Mouse (Mus musculus) brain, embryonic 18.5 days (tissue): ENCODE measurements around the gene Arhgef15.

Experiments
- DNase-seq: peaks from one replicate; pipeline ENCODE4 v3.0.0-alpha.2; 2012; ENCODE audit warnings: low read depth, low spot score

The Arhgef15 gene

DNA sequence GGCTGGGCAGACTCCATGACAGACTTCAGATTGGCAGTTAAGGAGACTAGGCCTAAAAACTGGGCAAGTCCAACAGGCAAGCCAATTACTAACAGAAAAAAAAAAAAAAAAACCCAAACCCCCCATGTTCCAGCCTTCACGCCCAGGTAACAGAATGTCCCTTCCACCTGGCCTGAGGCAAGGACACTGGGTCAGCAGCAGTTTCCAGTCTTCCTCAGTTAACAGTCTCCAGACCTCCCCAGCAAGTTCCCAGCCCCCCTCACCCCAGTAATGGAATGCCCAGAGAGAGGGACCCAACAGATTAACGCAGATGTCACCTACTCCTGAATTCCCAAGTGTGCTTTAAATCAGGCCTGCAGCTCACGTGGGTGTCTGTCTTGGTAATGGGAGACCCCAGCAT, 34.1 kb downstream of the Arhgef15 start:
- DNase-seq = no peak

DNA sequence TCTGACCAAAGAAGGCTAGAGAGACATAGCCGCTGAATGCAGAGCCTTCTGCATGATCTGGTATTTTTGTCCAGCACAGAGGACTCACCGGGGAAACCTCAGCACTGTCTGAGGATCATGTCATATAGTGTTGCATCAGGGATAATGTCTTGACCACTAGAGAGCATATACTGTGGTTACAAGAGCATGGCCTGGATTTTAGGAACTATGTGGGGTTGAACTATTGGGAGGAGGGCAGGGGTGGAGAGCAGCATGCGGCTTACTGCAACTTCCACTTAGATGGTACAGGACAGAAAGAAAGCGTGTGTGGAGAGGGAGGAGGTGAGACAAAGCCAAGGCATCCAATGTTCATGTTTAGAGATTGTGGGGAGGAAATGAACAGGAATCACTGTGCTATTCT, 42.7 kb downstream of the Arhgef15 start:
- no peak for DNase-seq

DNA sequence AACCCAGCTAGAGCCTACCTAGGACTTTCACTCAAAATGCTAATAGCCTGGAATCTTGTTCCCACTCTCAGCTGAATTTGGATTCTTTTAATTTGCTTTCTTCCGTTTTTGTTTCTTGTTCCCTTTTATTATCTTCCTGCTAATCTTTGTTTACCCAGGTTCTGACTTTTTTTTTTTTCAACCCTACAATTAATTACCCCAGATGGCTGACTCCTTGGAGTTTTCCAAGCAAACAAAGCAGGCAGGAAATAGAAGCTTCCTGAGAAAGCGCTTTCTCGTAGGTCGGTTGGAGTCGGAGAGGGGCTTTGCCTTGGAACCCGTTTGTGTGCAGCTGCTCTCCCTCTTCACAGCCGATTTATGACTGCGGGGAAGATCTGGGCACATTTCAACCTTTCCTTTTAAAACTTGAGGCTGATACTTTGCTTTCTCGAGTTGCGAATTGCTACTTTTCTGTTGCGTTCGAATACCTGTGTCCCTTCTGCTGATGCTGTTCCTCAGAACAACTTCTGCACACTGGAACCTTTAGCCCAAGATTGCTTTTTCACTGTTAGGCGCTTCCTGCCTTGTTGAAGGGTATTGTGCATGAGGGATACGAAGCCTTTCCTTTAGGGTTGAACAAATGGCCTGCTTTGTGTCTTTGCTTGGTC, 45.6 kb downstream of the Arhgef15 start:
- DNase-seq = no peak

DNA sequence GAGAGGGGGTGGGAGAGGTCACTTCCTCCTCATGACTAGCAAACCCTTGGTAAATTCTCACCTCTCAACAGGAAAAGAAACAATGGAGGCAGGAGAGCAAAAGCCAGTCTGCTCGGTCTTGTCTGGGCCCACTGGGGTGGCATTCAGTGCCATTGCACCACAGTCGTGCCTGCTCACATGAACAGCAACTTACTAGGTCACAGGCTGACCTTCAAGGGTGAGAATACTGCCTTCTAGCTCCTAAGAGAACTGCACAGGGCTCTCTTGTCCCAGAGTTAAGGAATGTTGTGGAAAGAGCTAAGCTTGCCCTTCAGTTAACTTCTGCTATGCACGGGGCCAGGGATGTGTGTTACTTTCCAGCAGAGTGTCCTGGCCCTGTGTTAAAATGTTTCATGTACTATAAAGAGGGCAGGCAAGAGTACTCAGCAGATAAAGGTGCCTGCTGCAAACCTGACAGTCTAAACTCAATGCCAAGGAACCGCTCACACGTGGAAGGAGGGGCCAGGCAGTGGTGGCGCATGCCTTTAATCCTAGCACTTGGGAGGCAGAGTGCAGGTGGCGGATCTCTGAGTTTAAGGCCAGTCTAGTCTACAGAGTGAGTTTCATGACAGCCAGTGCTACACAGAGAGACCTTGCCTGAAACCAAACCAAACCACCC, 48.3 kb downstream of the Arhgef15 start:
- DNase-seq = no peak

DNA sequence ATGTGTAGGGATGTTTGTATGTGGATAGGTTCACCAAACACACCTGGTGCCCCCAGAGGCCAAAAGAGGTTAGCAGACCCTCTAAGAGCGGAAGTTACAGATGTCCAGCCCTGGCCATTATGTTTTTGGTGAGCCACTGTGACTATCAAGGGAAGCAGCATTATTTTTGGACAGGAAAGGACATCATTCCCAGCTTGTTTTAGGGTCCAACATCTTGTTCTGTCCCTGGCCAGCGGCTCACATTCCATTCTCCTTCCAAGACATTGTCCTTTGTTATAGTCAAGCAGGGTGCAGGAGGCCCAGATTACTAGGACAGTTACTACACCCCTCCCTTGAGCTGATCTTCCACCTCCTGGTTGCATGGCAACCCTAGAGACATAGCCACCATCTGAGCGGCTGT, 50.0 kb downstream of the Arhgef15 start:
- no peak for DNase-seq

DNA sequence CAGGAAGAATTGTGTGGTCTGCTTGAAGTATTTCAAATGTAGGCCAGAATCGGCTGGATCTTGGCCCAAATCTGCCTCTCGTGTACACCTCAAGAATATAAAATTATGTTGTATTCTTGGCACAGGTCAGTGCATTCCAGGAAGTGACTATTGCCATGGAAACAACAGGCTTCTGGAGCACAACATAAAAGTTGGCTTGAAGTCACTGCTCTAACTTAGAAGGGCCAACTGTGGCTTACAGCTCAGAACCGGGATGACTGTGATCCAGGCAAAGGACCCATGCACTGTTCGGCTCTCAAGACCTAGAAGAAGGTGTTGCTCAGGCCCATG, 50.9 kb downstream of the Arhgef15 start:
- no peak for DNase-seq

DNA sequence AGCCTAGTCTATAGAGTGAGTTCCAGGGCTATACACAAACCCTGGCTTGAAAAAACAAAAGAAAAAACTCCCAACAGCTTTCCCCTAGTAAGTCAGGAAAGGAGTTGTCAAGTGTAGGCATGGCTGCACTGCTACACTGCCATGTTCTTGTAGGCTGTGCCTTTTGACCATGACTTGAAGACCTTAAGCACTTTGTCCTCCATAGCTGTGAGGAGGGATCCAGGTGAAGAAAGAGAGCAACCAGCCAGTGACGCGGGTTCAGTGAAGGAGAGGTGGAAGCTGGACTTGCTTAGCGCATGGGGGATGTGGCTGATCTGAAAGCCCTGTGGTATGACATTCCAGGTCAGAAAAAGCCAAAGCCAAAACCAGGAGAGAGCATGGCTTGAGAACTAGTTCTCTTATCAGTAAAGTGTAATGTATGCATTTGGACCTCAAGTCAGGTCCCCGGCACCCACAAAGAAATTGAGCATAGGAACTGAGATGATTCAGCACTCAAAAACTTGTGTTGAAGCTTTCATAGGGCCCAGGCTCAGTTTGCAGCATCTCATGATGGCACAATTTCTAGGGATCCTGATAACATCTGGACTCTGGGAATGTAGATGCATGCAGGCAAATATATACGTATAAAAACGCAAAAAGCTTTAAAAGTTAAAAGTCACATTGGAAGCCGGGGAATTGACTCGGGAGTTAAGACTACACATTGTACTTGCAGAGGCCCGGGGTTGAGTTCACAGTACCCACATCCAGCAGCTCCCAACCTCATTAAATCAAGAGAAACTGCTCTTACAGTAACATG, 51.4 kb downstream of the Arhgef15 start:
- no peak for DNase-seq

DNA sequence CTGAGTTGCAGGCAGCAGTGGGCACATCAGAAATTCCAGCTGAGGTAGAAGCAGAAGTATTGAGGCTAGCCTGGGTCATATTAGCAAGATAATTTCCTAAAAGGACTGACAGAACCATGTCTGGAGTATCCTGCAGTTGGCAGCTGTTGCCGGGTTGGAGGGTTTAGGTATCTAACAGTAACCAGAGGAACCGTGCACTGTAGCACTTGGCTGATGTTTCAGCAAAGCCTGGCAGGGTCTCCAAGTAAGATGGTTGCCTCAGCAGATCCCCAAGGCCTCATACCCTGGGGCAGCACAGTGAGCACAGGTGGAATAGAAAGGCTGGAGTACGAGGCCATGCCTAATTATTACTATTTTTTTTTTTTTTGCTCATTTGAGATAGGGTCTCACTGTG, 52.1 kb downstream of the Arhgef15 start:
- no peak for DNase-seq

DNA sequence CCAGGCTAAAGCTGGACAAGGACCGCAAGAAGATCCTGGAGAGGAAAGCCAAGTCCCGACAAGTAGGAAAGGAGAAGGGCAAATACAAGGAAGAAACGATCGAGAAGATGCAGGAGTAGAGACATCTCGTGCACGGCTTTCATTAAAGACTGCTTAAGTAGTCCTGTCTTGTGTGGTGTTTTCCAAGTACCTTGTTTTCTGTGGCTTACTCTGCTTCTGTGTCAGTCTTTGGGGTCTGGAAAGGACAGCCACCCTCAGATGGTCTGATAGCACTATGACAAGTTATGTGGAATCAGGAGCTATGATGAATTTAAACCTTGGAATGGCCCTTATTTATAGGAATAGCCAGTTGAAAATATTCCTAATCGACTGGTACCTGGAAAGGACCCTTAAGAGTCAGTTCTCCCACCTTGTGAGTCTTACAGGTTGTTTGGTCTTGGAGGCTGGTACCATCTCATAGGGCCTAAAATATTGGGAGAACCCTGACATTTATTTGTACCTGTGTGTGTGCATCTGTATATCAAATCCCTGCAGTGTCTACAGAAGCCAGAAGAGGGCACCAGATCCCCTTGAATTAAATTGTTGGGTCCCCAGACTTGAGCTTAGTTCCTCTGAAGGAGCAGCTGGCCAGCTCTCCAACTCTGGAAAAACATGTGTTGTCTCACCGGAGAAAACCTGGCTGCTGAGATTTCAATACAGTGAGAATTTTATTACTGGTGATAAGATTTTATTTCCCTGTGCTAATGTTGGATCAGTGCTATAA, 52.7 kb downstream of the Arhgef15 start:
- DNase-seq = no peak

DNA sequence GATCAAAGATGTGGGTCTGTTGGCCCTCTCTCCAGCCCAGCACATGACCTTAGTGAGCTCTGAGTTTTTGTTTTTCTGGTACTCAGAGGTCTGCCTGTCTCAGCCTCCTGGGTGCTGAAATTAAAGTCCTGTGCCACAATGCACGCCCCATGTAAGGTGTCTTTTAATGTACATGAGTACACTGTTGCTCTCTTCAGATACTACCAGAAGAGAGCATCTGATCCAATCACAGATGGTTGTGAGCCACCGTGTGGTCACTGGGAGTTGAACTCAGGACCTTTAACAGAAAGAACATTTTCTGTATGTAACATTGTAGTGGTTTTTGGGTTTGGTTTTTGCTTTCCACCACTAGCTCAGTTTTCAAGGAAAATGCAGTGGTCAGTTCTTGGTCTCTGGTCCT, 53.5 kb downstream of the Arhgef15 start:
- DNase-seq = no peak

DNA sequence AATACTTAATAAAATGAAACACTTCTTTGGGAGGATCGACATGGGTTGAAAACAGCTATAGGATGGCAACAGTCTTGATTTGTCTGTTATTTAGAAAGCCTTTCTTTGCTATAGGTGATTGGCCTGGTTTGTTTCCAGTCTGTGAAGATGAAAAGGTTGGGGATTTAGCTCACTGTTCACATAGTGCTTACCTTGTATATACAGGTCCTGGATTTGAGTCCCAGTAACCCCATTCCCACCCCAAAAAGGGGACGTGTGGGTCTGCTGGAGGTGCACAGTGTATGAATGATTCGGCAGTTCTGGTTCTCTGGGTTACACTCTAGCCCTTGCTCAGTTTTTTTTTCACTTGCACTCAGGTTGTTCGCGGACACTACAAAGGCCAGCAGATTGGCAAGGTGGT, 54.5 kb downstream of the Arhgef15 start:
- DNase-seq = no peak

DNA sequence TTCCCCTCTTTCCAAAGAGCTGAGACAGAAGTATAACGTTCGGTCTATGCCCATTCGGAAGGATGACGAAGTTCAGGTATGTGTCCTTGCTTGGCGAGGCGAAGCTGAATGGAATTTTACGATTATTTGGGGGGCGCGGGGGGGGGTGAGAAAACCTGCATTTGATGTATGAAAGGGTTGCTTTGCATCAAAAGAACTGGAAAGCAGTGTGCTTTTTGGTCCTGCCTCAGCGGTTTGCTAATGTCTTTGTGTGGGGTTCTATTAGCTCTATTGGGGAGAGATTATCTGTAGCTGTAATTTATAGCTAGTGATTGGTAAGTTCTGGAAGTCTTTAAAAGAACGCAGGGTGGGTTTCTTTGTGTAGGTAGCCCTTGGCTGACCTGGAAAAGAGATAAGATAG, 54.9 kb downstream of the Arhgef15 start:
- no peak for DNase-seq

DNA sequence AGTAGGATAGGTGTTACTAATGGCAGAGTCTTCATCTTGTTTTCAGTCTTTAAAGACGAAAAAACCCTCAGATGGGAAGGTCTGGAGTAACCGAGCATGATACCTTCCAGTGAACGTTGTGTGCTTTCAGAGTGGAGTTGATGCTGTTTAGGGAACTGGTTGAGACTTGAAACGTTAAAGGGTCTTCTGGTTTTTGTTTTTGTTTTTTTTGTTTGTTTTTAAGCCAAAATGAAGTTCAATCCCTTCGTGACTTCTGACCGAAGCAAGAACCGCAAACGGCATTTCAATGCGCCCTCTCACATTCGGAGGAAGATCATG, 55.3 kb downstream of the Arhgef15 start:
- DNase-seq = no peak

DNA sequence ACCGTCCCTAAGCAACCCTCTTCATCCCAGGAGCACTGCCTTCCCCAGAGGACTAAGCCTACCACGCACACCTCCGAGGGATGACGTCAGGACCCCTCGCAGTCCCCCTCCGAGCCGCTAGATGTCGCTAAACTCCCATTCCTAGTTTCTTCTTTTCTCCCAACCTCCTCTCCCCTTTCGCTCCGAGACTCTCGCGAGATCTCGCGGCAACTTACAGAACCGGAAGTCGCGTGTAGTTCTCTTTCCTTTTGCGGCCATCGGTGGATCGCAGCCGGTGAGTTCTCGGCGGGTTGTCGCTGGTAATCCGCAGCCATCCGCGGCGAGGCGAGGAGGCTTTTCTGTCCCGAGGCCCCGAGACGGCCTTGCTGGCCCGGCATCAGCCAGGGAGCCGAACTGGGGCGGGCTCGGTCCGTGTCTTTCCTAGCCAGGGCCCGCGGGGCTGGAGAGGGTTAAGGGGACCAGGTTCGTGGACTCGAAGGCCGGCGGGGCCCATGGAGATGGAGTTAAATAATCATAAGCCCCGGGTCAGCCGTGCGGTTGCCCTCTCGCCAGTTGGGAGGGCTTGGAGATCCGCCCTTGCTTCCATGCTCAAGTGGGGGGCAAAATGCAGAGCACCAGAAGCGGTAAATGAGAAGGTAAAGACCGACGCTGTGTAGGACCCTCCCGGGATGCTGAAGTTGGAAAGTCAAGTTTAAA, 55.8 kb downstream of the Arhgef15 start, which contains the start of gene Rpl26:
TSS of gene Rpl26 (plus strand) at position 233 of the 696 bp plus-strand sequence.
- peak; percentile 97 for DNase-seq

DNA sequence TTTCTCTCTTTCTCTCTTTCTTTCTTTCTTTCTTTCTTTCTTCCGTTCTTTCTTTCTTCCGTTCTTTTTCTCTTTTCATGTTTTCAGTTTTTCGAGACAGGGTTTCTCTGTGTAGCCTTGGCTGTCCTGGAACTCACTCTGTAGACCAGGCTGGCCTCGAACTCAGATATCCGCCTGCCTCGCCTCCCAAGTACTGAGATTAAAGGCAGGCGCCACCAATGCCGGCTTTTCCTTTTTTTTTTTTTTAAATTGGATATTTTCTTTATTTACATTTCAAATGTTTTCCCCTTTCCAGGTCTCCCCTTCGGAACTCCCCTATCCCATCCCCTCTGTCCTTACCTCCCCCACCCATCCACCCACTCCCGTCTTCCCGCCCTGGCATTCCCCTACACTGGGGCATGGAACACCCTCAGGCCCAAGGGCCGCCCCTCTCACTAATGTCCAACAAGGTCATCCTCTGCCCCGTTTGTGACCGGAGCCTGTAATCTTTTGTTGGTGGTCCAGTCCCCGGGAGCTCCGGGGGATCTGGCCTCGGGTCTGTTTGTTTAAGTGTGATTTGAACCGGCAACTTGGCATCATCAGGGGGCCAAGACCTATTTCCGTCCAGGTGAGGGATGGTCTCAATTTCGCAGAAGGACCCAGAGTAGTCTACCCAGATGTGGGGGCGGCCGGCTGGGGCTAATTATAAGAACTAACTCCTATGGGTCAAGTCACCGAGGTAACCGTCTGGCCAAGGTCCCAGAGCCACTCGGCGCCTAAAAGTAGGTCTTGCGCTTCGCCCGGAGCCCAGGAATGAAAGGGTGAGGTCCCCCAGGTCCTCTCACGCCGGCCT, 56.5 kb downstream of the Arhgef15 start:
- no peak for DNase-seq

DNA sequence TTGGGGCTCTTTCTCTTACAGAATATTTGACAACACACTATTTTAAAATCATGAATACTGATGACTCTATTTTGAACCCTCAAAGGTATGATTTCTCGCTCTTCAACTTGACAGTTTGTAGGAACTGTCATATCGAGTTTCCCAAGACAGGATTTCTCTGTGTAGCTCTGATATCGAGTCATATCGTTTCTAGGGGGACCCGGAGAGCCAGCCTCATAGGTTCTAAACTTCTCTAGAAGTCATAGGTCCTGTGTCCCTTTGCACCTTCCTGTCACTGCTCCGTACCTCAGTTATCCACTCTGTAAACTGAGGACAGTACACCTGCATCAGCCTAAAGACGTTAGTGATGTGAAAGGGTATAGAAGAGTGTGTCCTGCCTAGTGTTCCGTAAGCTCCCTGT, 57.5 kb downstream of the Arhgef15 start:
- no peak for DNase-seq

DNA sequence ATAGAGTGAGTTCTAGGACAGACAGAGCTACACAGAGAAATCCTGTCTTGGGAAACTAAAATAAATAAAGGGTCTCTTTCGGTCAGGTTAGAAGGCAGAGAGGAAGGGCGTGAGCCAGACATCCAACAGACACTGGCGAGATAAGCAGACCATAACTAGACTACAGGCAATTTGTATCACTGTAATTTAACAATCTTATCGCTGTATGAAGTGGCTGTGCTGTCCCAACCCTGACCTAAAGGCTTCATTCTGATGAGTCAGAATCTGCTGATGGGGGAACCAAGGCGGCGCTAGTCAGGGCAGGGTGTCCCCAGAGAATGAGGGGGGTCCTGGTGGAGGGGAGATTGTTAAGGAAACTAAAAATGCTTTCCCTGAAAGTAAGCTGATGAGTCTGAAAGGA, 58.5 kb downstream of the Arhgef15 start:
- DNase-seq = no peak

DNA sequence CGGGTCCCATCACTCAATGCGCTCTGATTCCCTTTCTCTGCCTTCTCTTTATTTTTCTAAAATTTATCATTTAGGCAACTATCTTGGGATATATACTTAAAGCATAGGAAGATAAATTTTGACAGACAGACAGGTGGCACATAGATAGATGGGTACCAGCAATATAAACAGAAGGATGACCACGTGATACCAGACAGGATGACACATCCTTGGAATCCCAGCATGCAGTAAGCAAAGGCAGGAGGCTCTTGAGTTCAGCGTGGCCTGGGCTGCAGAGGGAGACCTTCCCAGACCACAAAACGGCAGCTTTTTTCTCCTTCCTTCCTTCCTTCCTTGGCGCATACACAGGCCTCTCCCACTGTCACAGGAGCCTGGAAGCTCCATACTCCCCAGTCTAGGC, 59.4 kb downstream of the Arhgef15 start:
- no peak for DNase-seq

DNA sequence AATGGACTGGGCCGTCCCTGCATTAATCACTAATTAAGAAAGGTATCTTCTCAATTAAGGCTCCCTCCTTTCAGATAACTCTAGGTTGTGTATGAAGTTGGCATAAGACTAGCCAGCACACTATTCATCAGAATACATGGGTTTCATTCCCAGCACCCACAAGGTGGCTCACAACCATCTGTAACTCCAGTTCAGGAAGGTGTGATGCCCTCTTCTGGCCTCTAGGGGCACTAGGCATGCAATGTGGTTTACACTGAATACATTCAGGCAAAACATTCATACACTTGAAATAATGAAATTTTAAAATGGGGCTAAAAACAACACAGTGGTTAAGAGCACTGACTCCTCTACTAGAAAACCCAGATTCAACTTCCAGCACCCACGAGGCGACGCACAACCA, 60.2 kb downstream of the Arhgef15 start:
- no peak for DNase-seq

DNA sequence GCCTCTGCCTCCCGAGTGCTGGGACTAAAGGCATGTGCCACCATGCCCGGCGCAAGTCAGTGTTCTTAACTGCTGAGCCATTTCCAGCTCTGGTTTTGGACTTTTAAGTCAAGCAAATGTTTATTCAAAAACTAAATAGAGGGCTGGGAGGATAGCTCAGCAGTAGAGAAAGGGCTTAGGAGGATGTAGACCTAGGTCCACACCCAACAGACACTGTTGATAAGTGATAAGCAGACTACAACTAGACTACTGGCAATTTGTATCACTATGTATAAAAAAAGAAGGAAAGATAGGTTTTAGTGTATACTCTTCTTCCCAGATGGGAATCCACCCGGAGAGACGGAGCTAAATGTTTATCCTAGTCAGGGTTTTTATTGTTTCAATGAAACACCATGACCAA, 61.0 kb downstream of the Arhgef15 start:
- DNase-seq = no peak

DNA sequence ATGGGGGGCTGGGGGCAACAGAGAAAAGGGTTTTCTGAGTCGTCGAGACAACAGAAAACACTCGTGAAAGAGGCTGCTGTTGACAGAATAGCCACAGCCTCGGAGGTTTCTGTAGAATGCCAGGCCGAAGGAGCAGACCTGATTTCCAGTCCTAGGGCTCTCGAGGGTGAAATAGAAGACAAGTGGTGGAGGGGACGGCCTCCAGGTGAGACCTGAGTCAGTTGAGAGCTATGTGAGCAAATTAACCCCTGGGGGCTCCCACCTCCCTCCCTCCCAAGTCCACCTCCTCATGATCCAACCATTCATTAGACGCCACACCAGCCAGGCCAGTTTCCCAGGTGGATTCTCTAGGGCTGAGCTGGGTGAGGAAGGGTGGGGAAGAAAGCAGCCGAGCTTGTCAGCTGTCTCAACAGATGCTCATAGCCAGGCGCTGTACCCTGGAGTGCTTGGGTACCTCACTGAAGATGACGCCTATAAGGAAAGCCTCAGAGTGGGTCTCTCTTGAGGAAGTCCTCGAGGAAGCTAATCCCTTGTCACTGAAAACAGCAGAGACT, 63.3 kb downstream of the Arhgef15 start:
- DNase-seq = no peak
